Mouse (Mus musculus) T-helper 2 cell (primary cell): Measurements from ENCODE around the gene Ctdspl.

Experiments
- in situ Hi-C: fragments of 300-600 bp; cut with MboI, MseI; formaldehyde crosslinking; loops from one replicate; pipeline ENCODE4 v1.15.1; 2025; ENCODE audit warnings: high pct_unique_total_duplicates

Ctdspl gene

GRCm38 (mm10) chr9:119092473-119093418 lies 166.5 kb downstream of the Ctdspl start:
- in situ Hi-C loops = no loop called here
